Mouse (Mus musculus) liver, embryonic 14.5 days (tissue): Measurements from ENCODE around the gene Prdm12.

Experiments used
- CTCF ChIP-seq: IDR thresholded peaks from 2 replicates; pipeline ENCODE4 v1.5.1; 2016; ENCODE audit warnings: antibody characterized with exemption, low read depth, control low read depth
- EP300 ChIP-seq: IDR thresholded peaks from 2 replicates; pipeline ENCODE4 v1.6.1; 2016; ENCODE audit warnings: antibody characterized with exemption, low read depth

DNA sequence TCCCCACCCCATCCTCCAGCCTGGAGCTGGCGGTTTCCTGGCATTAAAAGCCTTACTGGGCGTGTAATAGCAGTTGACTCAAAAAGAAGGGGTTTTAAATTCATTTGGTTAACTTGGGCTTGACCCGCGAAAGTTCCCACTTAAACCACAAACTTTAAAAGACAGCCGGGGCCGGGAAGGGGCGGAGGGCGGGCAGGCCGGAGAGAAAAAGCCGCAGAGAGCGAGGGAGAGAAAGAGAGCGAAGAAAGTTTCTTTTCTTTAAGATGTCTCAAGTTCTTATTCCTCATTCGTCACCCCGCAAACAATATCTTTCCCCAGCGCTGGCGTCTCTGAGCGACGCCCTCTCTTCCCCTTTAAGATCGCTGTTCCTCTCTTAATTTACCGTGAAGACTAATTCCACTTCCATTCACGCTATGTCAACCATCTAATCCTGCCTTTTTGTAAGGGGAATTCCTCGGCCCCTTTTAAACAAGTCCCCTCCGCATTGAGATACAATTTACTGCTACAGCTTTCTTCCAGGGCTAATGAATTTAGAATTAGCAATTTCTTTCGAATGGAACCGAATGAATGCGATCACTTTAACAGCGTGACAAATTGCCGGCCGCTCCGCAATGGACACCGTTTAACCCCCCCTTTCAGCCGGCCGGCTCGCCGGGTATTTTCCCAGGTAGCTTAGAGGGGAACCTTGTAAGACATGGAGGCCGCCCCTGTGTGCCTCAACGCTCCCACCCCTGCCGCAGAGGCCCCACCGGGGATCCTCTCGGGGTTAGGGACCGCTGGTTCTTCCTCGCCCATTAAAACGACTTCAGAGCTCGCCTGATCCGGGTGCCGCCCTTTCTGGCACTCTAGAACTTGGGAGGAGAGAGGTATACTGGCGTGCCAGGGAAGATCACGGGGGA lies 1.0 kb downstream of the Prdm12 start:
- TF ChIP-seq CTCF (no peak), EP300 (no peak)
